Mouse (Mus musculus): ENCODE data around the gene Asxl1. TPM values are rescaled to one million over a fixed set of nuclear protein-coding genes. Genes with fewer than 3 reads are reported as not detected.
A peak's percentile ranks its signal among the peaks of the same experiment; 100 is the strongest.

Gene Asxl1
- total RNA-seq, 1 experiment: 44.8 TPM

DNA sequence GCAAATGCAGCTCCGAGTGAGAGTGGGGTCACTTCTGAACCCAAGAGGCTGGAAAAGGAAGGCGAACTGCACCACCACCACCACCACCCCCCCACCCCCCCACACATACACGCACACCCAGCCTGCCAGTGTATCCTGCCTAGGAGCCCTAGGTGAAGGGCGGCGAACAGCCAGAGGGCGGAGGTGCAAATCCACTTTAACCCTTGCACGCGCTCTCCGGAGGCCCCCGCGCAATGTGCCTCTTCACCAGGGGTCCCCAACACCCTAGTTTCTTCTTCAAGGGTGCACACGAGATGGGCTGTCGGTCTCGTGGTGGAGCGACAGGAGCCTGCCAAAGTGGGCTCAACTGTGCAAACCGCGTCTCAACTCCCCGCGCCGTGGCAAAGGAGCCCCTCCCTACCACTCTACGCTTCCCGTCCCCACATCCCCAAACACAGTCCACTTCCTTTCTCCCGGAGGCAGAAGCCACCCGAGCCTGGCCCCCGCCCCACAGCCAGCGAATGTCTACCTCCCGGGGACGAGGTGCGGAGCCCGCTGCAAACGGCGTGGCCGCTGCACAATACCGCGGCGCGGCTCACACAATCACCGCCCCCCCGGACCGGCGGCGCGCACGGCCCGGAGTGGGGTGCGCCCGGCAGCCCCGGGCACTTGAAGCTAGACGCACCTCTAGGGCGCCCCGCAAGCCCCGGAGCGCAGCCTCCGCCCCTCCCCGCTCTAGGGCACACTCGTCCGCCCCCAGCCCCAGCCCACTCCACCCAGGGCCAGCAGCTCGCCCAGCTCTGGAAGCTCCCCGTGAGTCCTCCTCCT, 98.0 kb downstream of the Asxl1 start:
- DNase-seq (ENCODE audit: low read depth, low spot score): no peak
- in situ Hi-C loops (cut with MboI; ENCODE audit: low sequenced_read_pairs in 2 of 2, unreplicated experiment in 2 of 2): no loop called here
- H3K4me1 ChIP-seq (ENCODE audit: control insufficient read depth in 2 of 2, insufficient read depth in 2 of 2, low read length in 2 of 2, poor library complexity in 1 of 2): peaks cover 0 to 17% of the 10 kb centered on the region in 2 experiments; a peak in 2 of 4 replicates
- peak overlapping the region; percentile 76 for H3K9ac ChIP-seq (ENCODE audit: insufficient read depth, low read depth, low read length, poor library complexity, severe bottlenecking)
- H3K36me3 ChIP-seq (ENCODE audit: control insufficient read depth, insufficient read depth, low read length, poor library complexity, severe bottlenecking): no peaks in the 10 kb centered on the region
- peak overlapping the region; percentile 77 to 84 for H3K4me3 ChIP-seq (ENCODE audit: insufficient read depth in 1 of 2, low read depth in 1 of 2, low read length in 2 of 2, poor library complexity in 1 of 2, severe bottlenecking in 1 of 2)
- H3K27ac ChIP-seq (ENCODE audit: insufficient read depth, low read depth, low read length, poor library complexity, severe bottlenecking): no peak overlapping the region
- no peaks in the 10 kb centered on the region for H3K9me3 ChIP-seq (ENCODE audit: control insufficient read depth, insufficient read depth, low read depth, low read length)
- TF ChIP-seq HCFC1 (IDR thresholded peaks at IDR 0.05; ENCODE audit: borderline replicate concordance, insufficient read depth, low read length): no peak
- no peak for TF ChIP-seq CHD2 (IDR thresholded peaks at IDR 0.05; ENCODE audit: low read depth, low read length)
- TF ChIP-seq MAFK (IDR thresholded peaks at IDR 0.05; ENCODE audit: insufficient read depth, low read depth, low read length): no peak
- TF ChIP-seq ZNF384 (IDR thresholded peaks at IDR 0.05; ENCODE audit: low read depth, low read length): no peak
- TF ChIP-seq ZC3H11A (IDR thresholded peaks at IDR 0.05; ENCODE audit: borderline replicate concordance, low read depth, low read length): no peak

- TF ChIP-seq HCFC1 (IDR thresholded peaks at IDR 0.05; ENCODE audit: borderline replicate concordance, insufficient read depth, low read length): no peak
- no peak for TF ChIP-seq MAFK (IDR thresholded peaks at IDR 0.05; ENCODE audit: insufficient read depth, low read depth, low read length)
- no peak for TF ChIP-seq ZC3H11A (IDR thresholded peaks at IDR 0.05; ENCODE audit: borderline replicate concordance, low read depth, low read length)
- TF ChIP-seq ZNF384 (IDR thresholded peaks at IDR 0.05; ENCODE audit: low read depth, low read length): no peak
- no peak for TF ChIP-seq CHD2 (IDR thresholded peaks at IDR 0.05; ENCODE audit: low read depth, low read length)
- no peak for DNase-seq (ENCODE audit: low read depth, low spot score)
- peak overlapping the region; percentile 77 to 84 for H3K4me3 ChIP-seq (ENCODE audit: insufficient read depth in 1 of 2, low read depth in 1 of 2, low read length in 2 of 2, poor library complexity in 1 of 2, severe bottlenecking in 1 of 2)
- H3K9ac ChIP-seq (ENCODE audit: insufficient read depth, low read depth, low read length, poor library complexity, severe bottlenecking): peak overlapping the region; percentile 76
- H3K4me1 ChIP-seq (ENCODE audit: control insufficient read depth in 2 of 2, insufficient read depth in 2 of 2, low read length in 2 of 2, poor library complexity in 1 of 2): peaks cover 0 to 17% of the 10 kb centered on the region in 2 experiments; a peak in 2 of 4 replicates
- H3K9me3 ChIP-seq (ENCODE audit: control insufficient read depth, insufficient read depth, low read depth, low read length): no peaks in the 10 kb centered on the region
- in situ Hi-C loops (cut with MboI; ENCODE audit: low sequenced_read_pairs in 2 of 2, unreplicated experiment in 2 of 2): no loop called here
- no peak overlapping the region; the same call in 1 of the 2 replicates for H3K27ac ChIP-seq (ENCODE audit: insufficient read depth, low read depth, low read length, poor library complexity, severe bottlenecking)
- H3K36me3 ChIP-seq (ENCODE audit: control insufficient read depth, insufficient read depth, low read length, poor library complexity, severe bottlenecking): no peaks in the 10 kb centered on the region
Observed at GRCm38 (mm10) chr2:153444254-153445136, 98.9 kb downstream of the Asxl1 start.

GRCm38 (mm10) chr2:153445137-153446016, 99.7 kb downstream of the Asxl1 start:
- Histone ChIP-seq H3K9me3 (ENCODE audit: control insufficient read depth, insufficient read depth, low read depth, low read length) (no peaks in the 10 kb centered on the region), H3K27ac (ENCODE audit: insufficient read depth, low read depth, low read length, poor library complexity, severe bottlenecking) (no peak overlapping the region; the same call in 1 of the 2 replicates), H3K9ac (ENCODE audit: insufficient read depth, low read depth, low read length, poor library complexity, severe bottlenecking) (peak overlapping the region; percentile 72), H3K4me1 (ENCODE audit: control insufficient read depth in 2 of 2, insufficient read depth in 2 of 2, low read length in 2 of 2, poor library complexity in 1 of 2) (peaks cover 0 to 17% of the 10 kb centered on the region in 2 experiments; a peak in 2 of 4 replicates), H3K4me3 (ENCODE audit: insufficient read depth in 1 of 2, low read depth in 1 of 2, low read length in 2 of 2, poor library complexity in 1 of 2, severe bottlenecking in 1 of 2) (peak overlapping the region; percentile 63 to 77), H3K36me3 (ENCODE audit: control insufficient read depth, insufficient read depth, low read length, poor library complexity, severe bottlenecking) (no peaks in the 10 kb centered on the region)
- no peak for DNase-seq (ENCODE audit: low read depth, low spot score)
- TF ChIP-seq HCFC1 (IDR thresholded peaks at IDR 0.05; ENCODE audit: borderline replicate concordance, insufficient read depth, low read length): no peak
- TF ChIP-seq MAFK (IDR thresholded peaks at IDR 0.05; ENCODE audit: insufficient read depth, low read depth, low read length): no peak
- no peak for TF ChIP-seq ZNF384 (IDR thresholded peaks at IDR 0.05; ENCODE audit: low read depth, low read length)
- TF ChIP-seq ZC3H11A (IDR thresholded peaks at IDR 0.05; ENCODE audit: borderline replicate concordance, low read depth, low read length): no peak
- TF ChIP-seq CHD2 (IDR thresholded peaks at IDR 0.05; ENCODE audit: low read depth, low read length): no peak
- in situ Hi-C loops (cut with MboI; ENCODE audit: low sequenced_read_pairs in 2 of 2, unreplicated experiment in 2 of 2): no loop called here

- Histone ChIP-seq H3K9ac (ENCODE audit: insufficient read depth, low read depth, low read length, poor library complexity, severe bottlenecking) (no peak overlapping the region; the same call in 1 of the 2 replicates), H3K36me3 (ENCODE audit: control insufficient read depth, insufficient read depth, low read length, poor library complexity, severe bottlenecking) (no peaks in the 10 kb centered on the region), H3K27ac (ENCODE audit: insufficient read depth, low read depth, low read length, poor library complexity, severe bottlenecking) (no peak overlapping the region), H3K4me3 (ENCODE audit: insufficient read depth in 1 of 2, low read depth in 1 of 2, low read length in 2 of 2, poor library complexity in 1 of 2, severe bottlenecking in 1 of 2) (peak overlapping the region; percentile 63 to 77), H3K9me3 (ENCODE audit: control insufficient read depth, insufficient read depth, low read depth, low read length) (no peaks in the 10 kb centered on the region), H3K4me1 (ENCODE audit: control insufficient read depth in 2 of 2, insufficient read depth in 2 of 2, low read length in 2 of 2, poor library complexity in 1 of 2) (peaks cover 0 to 13% of the 10 kb centered on the region in 2 experiments; a peak in 2 of 4 replicates)
- DNase-seq (ENCODE audit: low read depth, low spot score): peak; percentile 69
- TF ChIP-seq MAFK (IDR thresholded peaks at IDR 0.05; ENCODE audit: insufficient read depth, low read depth, low read length) (no peak), ZNF384 (IDR thresholded peaks at IDR 0.05; ENCODE audit: low read depth, low read length) (no peak), CHD2 (IDR thresholded peaks at IDR 0.05; ENCODE audit: low read depth, low read length) (no peak), HCFC1 (IDR thresholded peaks at IDR 0.05; ENCODE audit: borderline replicate concordance, insufficient read depth, low read length) (no peak), ZC3H11A (IDR thresholded peaks at IDR 0.05; ENCODE audit: borderline replicate concordance, low read depth, low read length) (no peak)
- in situ Hi-C loops (cut with MboI; ENCODE audit: low sequenced_read_pairs in 2 of 2, unreplicated experiment in 2 of 2): no loop called here
Observed at GRCm38 (mm10) chr2:153446017-153446408, 100.4 kb downstream of the Asxl1 start.

Measured in ES-E14 (cell line).